Mouse (Mus musculus) cerebellum, adult 9-11 months (tissue): ENCODE results near the gene Vars.
A peak's percentile ranks its signal among the peaks of the same experiment; 100 is the strongest.
"Not testable (repeated sequence)": the region's sequence is repeated elsewhere in the genome, so short reads cannot be mapped to it uniquely, and the experiment has no call there.

ENCODE experiments used
- DNase-seq: peaks from one replicate; pipeline ENCODE4 v3.0.0; 2022

Gene Vars

GRCm38 (mm10) chr17:35000717-35001451 lies at the start of gene Vars:
Gene Vars, plus strand, starts transcription at chr17:35000987.
- peak; percentile 87 for DNase-seq

GRCm38 (mm10) chr17:34951636-34952377 lies 49.0 kb upstream of the Vars start:
- peak; percentile 78 for DNase-seq

DNA sequence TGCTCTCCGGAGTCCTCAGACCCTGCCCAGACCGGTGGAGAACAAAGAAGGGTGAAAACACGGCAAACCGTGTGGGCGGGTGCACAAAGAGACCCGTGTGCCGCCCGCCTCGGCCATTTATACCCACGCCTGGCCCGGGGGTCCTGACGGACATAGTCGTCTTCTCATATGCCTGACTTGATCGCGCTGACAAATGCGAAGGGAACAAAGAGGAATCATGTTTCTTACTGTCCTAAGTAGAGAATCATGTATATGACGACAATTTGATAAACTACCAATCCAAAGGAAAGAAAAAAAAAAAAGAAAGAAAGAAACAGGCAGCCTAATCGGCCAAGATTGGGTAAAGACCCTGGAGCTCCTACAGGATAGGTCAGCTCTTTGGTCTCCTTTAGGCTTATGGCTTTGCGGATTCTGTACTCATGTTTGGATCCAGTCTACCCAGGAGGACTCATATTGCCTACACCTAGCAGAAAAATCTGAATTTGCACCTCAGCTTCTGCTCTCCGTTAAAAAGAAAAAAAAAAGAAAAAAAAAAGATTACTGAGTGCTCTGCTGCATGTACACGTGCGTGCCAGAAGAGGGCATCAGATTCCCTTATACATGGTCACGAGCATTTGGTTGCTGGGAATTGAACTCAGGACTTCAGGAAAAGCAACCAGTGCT lies 48.3 kb upstream of the Vars start:
- DNase-seq = peak; percentile 72

GRCm38 (mm10) chr17:34953258-34953657 lies 47.5 kb upstream of the Vars start:
- DNase-seq = no peak

- no peak for DNase-seq
Observed at GRCm38 (mm10) chr17:34953904-34954303, 46.9 kb upstream of the Vars start.

DNA sequence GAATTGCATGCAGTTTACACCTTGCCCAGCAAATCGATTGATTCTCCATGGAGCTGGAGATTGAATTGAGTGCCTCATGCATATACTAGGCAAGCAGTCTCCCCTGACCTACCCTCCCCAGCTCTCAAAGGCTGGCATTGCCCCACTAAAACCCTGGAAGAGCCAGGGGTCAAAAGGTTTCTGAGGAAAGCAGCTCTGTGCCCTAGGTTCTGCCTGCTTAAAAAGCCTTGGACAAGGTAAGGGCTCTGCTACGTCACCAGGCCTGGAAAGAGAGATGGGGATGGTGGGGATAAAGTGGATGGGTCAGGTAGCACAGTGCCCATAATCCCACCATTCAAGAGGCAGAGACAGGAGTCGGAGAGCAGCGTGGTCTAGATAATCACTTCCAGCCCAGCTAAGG lies 46.0 kb upstream of the Vars start:
- no peak for DNase-seq

DNA sequence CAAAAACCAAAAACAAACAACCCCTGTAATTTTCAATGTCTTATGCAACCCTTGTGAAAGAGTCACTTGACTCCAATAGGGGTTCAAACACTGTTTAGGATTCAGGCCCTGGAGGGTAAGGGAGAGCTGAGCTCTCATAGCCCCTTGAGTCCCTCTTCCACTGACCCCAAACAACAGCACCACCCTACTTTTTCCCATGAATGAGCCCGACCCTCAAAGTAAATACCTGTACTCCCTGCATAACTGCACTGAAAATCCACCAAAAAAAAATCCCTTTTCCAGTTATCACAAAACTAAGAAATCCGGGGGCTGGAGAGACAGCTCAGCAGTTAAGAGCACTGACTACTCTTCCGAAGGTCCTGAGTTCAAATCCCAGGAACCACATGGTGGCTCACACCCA lies 44.9 kb upstream of the Vars start:
- DNase-seq = no peak

- no peak for DNase-seq
Observed at GRCm38 (mm10) chr17:34956340-34956739, 44.4 kb upstream of the Vars start.

DNA sequence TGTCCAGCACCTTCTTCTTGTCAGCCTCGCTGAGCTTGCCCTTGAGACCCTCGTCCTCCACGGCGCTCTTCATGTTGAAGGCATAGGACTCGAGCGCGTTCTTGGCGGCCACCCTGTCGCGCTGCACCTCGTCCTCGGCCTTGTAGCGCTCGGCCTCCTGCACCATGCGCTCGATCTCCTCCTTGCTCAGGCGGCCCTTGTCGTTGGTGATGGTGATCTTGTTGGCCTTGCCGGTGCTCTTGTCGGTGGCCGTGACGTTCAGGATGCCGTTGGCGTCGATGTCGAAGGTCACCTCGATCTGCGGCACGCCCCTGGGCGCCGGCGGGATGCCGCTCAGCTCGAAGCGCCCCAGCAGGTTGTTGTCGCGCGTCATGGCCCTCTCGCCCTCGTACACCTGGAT lies 43.5 kb upstream of the Vars start:
- DNase-seq = not testable (repeated sequence)

DNA sequence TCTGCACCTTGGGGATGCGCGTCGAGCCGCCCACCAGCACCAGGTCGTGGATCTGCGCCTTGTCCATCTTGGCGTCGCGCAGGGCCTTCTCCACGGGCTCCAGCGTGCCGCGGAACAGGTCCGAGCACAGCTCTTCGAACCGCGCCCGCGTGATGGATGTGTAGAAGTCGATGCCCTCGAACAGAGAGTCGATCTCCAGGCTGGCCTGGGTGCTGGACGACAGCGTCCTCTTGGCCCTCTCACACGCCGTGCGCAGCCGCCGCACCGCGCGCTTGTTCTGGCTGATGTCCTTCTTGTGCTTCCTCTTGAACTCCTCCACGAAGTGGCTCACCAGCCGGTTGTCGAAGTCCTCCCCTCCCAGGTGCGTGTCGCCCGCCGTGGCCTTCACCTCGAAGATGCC lies 42.8 kb upstream of the Vars start:
- not testable (repeated sequence) for DNase-seq

DNA sequence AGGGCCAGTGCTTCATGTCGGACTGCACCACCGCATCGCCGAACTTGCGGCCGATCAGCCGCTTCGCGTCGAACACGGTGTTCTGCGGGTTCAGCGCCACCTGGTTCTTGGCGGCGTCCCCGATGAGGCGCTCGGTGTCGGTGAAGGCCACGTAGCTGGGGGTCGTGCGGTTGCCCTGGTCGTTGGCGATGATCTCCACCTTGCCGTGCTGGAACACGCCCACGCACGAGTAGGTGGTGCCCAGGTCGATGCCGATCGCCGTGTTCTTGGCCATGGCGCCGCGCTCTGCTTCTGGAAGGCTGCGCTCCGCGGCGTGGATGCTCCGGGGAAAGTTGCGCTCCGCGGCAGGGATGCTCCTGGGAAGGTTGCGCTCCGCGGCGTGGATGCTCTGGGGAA lies 42.1 kb upstream of the Vars start:
- not testable (repeated sequence) for DNase-seq

GRCm38 (mm10) chr17:34959130-34959778 lies 41.5 kb upstream of the Vars start, which contains the start of gene Hspa1b:
Gene Hspa1b, minus strand, starts transcription at chr17:34959238.
- DNase-seq = peak; percentile 84

DNA sequence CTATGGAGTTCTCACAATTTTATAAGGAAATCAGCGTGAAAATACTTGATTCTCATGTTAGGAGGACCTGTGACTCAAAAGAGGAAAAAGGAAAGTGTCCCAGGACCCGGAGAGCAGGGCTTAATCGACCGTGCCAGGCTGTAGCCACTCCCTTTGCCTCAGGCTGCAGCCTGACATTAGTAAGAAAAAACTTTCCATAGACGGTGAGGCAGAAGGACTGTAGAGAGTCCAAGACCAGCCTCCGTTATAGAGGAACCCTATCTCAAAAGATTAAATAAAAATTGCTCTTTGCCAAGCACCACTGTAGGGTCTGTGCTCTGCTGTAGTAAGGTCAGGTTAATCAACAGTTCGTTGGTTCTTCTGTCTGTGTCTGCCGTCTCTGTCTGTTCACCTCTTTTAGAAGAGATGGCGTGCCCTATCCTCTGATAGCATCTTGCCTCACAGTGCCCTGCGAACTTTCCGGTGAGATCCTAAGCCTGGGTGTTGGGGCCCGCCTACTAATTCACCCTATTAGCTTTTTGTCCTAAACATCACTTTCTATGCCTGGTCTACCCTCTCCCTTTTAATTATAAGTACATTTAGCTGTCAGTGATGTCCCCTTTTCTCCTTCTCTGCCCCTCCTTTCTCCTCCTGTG lies 40.8 kb upstream of the Vars start:
- DNase-seq = no peak

DNA sequence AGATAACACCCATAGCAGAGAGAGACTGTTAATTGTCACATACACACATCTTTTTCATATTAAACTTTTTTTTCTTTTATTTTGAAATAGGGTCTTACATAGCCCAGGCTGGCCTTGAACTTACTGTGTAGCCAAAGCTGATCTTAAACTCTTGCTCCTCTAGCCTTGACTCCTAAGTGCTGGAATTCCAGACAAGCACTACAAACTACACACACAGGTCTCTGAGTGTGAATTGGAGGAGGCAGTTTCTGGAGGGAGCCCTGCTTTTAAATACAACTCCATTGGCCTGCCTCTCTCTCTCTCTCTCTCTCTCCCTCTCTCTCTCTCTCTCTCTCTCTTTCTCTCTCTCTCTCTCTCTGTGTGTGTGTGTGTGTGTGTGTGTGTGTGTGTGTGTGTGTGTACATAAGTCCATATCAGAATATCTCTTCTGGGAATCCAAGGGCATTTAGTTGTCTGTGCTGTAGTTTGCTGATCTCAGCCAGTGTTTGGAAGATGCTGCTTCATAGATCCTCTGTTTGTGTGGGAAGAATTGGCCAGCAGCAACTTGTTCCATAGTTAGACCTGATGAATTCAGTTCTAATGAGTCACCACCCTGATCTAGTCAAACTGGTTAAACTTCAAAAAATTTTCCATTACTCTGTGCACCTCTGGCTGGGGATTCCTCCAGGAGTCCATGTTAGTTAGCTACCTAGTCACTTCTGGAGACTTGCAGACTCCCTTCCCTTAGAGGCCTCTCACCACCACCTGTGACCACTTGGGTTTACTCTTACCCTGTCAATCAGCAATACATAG lies 39.9 kb upstream of the Vars start:
- no peak for DNase-seq

- DNase-seq = no peak
Observed at GRCm38 (mm10) chr17:34962125-34962524, 38.7 kb upstream of the Vars start.

- no peak for DNase-seq
Observed at GRCm38 (mm10) chr17:34962841-34963240, 37.9 kb upstream of the Vars start.

DNA sequence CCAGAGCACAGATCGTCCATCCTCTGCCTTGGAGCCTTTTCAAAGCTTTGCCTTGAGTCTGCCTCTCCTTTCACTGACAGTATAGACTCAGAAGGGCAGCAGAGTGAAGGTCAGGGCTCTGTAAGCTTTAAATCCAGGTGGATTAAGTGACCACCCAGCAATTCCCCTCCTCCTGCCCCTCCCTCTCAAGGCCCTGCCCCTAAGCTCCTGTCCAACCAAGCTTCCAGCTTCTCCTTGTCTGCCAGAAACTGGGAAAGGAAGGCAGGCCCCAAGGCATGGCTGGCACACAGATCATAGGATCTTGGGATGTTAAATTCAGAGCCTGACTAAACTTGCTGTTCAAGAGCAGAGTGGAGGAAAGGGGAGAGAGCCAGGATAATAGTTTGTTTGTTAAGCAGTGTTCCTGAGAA lies 36.1 kb upstream of the Vars start:
- no peak for DNase-seq

DNA sequence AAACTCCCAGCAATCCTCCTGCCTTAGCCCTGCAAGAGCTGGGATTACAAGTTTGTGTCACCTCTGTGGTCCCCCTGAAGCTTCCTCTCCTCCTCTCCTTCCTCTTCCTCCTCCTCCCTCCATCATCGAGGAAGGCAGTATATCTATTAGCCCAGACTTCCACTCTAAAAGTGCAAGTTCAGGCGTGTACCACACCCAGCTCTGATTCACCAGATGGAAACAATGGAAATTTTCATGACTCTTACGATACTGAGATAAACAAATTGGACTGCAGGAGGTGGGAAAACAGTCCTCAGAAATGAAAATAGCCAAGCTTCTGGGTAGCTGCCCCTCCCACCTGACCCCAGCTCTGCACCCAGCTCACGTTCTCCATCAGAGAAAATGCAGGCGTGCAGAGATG lies 35.2 kb upstream of the Vars start:
- no peak for DNase-seq

- DNase-seq = not testable (repeated sequence)
Observed at GRCm38 (mm10) chr17:34969822-34970221, 31.0 kb upstream of the Vars start, which contains the start of gene Gm20481. Gene Gm20481, plus strand, starts transcription at chr17:34969912.

- DNase-seq = not testable (repeated sequence)
Observed at GRCm38 (mm10) chr17:34970850-34971249, 29.9 kb upstream of the Vars start.

DNA sequence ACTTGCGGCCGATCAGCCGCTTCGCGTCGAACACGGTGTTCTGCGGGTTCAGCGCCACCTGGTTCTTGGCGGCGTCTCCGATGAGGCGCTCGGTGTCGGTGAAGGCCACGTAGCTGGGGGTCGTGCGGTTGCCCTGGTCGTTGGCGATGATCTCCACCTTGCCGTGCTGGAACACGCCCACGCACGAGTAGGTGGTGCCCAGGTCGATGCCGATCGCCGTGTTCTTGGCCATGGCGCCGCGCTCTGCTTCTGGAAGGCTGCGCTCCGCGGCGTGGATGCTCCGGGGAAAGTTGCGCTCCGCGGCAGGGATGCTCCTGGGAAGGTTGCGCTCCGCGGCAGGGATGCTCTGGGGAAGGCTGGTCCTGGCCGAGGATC lies 29.1 kb upstream of the Vars start:
- DNase-seq = not testable (repeated sequence)
